Mouse (Mus musculus) CH12.LX (cell line): ENCODE measurements around the gene Sec11a. TPM values are rescaled to one million over a fixed set of nuclear protein-coding genes. Genes with fewer than 3 reads are reported as not detected.

ENCODE experiments used
- DNase-seq: peaks from one replicate; pipeline ENCODE4 v3.0.0-alpha.2; 2013; ENCODE audit errors: extremely low read depth
- H3K27ac ChIP-seq: 2 replicates; pipeline ENCODE4 v1.5.1; 2012; ENCODE audit warnings: low read depth, mild to moderate bottlenecking, control low read depth, moderate library complexity; ENCODE audit not compliant: insufficient read depth
- H3K27me3 ChIP-seq: replicated peaks from 2 replicates; pipeline ENCODE3; 2012; ENCODE audit warnings: inconsistent platforms
- H3K36me3 ChIP-seq, 2 experiments: replicated peaks in 1 of 2; 2 replicates each; pipeline versions ENCODE3 to v1.6.1; 2012; ENCODE audit warnings: inconsistent platforms in 1 of 2, low read length in 1 of 2, mild to moderate bottlenecking in 1 of 2, mixed read lengths in 1 of 2, moderate library complexity in 1 of 2; ENCODE audit not compliant: control insufficient read depth in 1 of 2, insufficient read depth in 1 of 2
- H3K4me1 ChIP-seq, 2 experiments: 2 replicates each; pipeline ENCODE4 v1.6.1; 2012; ENCODE audit warnings: inconsistent platforms in 1 of 2, moderate library complexity in 1 of 2; ENCODE audit not compliant: insufficient read depth in 2 of 2, control insufficient read depth in 1 of 2
- H3K4me2 ChIP-seq: 2 replicates; pipeline ENCODE4 v1.6.1; 2012; ENCODE audit warnings: low read depth, mild to moderate bottlenecking, control low read depth; ENCODE audit not compliant: poor library complexity, insufficient read depth, severe bottlenecking
- H3K4me3 ChIP-seq, 3 experiments: fragments of 150-350 bp in 1 of 3; sonication (generic) in 1 of 3; replicated peaks in 1 of 3; 2 replicates each; pipeline versions ENCODE3 to v1.5.1; 2011 to 2012; ENCODE audit warnings: low read depth in 2 of 3, low read length in 2 of 3, mild to moderate bottlenecking in 2 of 3, moderate library complexity in 2 of 3, control low read depth in 1 of 3, improper control_type of control experiment in 1 of 3, inconsistent platforms in 1 of 3, mixed read lengths in 1 of 3; ENCODE audit not compliant: poor library complexity in 1 of 3
- H3K79me2 ChIP-seq: replicated peaks from 2 replicates; pipeline ENCODE4 v1.6.1; 2012; ENCODE audit warnings: mild to moderate bottlenecking, moderate library complexity; ENCODE audit not compliant: control insufficient read depth, poor library complexity, insufficient read depth, severe bottlenecking; ENCODE audit errors: extremely low read depth
- H3K9ac ChIP-seq: 2 replicates; pipeline ENCODE4 v1.6.1; 2012; ENCODE audit warnings: low read depth, mild to moderate bottlenecking, control low read depth, moderate library complexity; ENCODE audit not compliant: insufficient read depth
- H3K9me3 ChIP-seq: replicated peaks from 2 replicates; pipeline ENCODE3; 2012; ENCODE audit warnings: low read length, inconsistent platforms, mixed read lengths
- BHLHE40 ChIP-seq: IDR thresholded peaks from 2 replicates; pipeline ENCODE4 v1.6.1; 2011; ENCODE audit warnings: mild to moderate bottlenecking, low read depth, low read length, improper control_type of control experiment
- CHD1 ChIP-seq: IDR thresholded peaks from 2 replicates; pipeline ENCODE4 v1.6.1; 2012; ENCODE audit warnings: low read depth, low read length, improper control_type of control experiment, inconsistent platforms
- CHD2 ChIP-seq: IDR thresholded peaks from 2 replicates; pipeline ENCODE4 v1.6.1; 2011; ENCODE audit warnings: low read length, improper control_type of control experiment
- CTCF ChIP-seq, 2 experiments: IDR thresholded peaks in 1 of 2; conservative IDR thresholded peaks in 1 of 2; 2 replicates each; pipeline ENCODE4 v1.5.1; 2011 to 2012; ENCODE audit warnings: low read depth in 2 of 2, low read length in 2 of 2, improper control_type of control experiment in 1 of 2, inconsistent platforms in 1 of 2, mild to moderate bottlenecking in 1 of 2, moderate library complexity in 1 of 2
- ELF1 ChIP-seq: IDR thresholded peaks from 2 replicates; pipeline ENCODE4 v1.6.1; 2014; ENCODE audit warnings: low read depth, mild to moderate bottlenecking, inconsistent platforms, low read length, improper control_type of control experiment
- ETS1 ChIP-seq: conservative IDR thresholded peaks from 2 replicates; pipeline ENCODE4 v1.6.1; 2012; ENCODE audit warnings: low read depth, mild to moderate bottlenecking, inconsistent platforms, low read length, improper control_type of control experiment, moderate library complexity
- HCFC1 ChIP-seq: IDR thresholded peaks from 2 replicates; pipeline ENCODE4 v1.6.1; 2012; ENCODE audit warnings: low read depth, mild to moderate bottlenecking, inconsistent platforms, low read length, improper control_type of control experiment
- JUN ChIP-seq: IDR thresholded peaks from 2 replicates; pipeline ENCODE4 v1.6.1; 2011; ENCODE audit warnings: low read depth, mild to moderate bottlenecking, low read length, improper control_type of control experiment, moderate library complexity; ENCODE audit not compliant: insufficient read depth
- MAX ChIP-seq: IDR thresholded peaks from 2 replicates; pipeline ENCODE4 v1.6.1; 2011; ENCODE audit warnings: low read length, improper control_type of control experiment
- MEF2A ChIP-seq: IDR thresholded peaks from 2 replicates; pipeline ENCODE4 v1.6.1; 2014; ENCODE audit warnings: low read depth, mild to moderate bottlenecking, inconsistent platforms, low read length, improper control_type of control experiment, borderline replicate concordance
- MXI1 ChIP-seq: IDR thresholded peaks from 2 replicates; pipeline ENCODE4 v1.6.1; 2011; ENCODE audit warnings: mild to moderate bottlenecking, low read depth, low read length, improper control_type of control experiment
- MYC ChIP-seq: IDR thresholded peaks from 2 replicates; pipeline ENCODE4 v1.6.1; 2011; ENCODE audit warnings: low read depth, mild to moderate bottlenecking, improper control_type of control experiment, low read length
- PAX5 ChIP-seq: IDR thresholded peaks from 2 replicates; pipeline ENCODE4 v1.6.1; 2012; ENCODE audit warnings: low read length, inconsistent platforms, mixed read lengths
- POLR2A ChIP-seq: IDR thresholded peaks from 2 replicates; pipeline ENCODE4 v1.6.1; 2011; ENCODE audit warnings: low read depth, mild to moderate bottlenecking, improper control_type of control experiment, low read length
- RAD21 ChIP-seq: IDR thresholded peaks from 2 replicates; pipeline ENCODE4 v1.6.1; 2011; ENCODE audit warnings: low read depth, mild to moderate bottlenecking, low read length, improper control_type of control experiment, moderate library complexity
- SIN3A ChIP-seq: IDR thresholded peaks from 2 replicates; pipeline ENCODE4 v1.6.1; 2012; ENCODE audit warnings: low read length, improper control_type of control experiment, inconsistent platforms
- SMC3 ChIP-seq: IDR thresholded peaks from 2 replicates; pipeline ENCODE4 v1.6.1; 2011; ENCODE audit warnings: low read depth, low read length, improper control_type of control experiment
- TBP ChIP-seq: conservative IDR thresholded peaks from 2 replicates; pipeline ENCODE4 v1.6.1; 2011; ENCODE audit warnings: low read depth, low read length, improper control_type of control experiment
- TCF12 ChIP-seq: IDR thresholded peaks from 2 replicates; pipeline ENCODE4 v1.6.1; 2014; ENCODE audit warnings: low read depth, mild to moderate bottlenecking, inconsistent platforms, low read length, improper control_type of control experiment
- UBTF ChIP-seq: IDR thresholded peaks from 2 replicates; pipeline ENCODE4 v1.6.1; 2012; ENCODE audit warnings: low read depth, mild to moderate bottlenecking, inconsistent platforms, low read length, improper control_type of control experiment, moderate library complexity
- USF1 ChIP-seq: IDR thresholded peaks from 2 replicates; pipeline ENCODE4 v1.6.1; 2014; ENCODE audit warnings: low read depth, mild to moderate bottlenecking, inconsistent platforms, low read length, improper control_type of control experiment
- ZC3H11A ChIP-seq: IDR thresholded peaks from 2 replicates; pipeline ENCODE4 v1.6.1; 2012; ENCODE audit warnings: low read depth, mild to moderate bottlenecking, inconsistent platforms, low read length, improper control_type of control experiment
- ZKSCAN1 ChIP-seq: IDR thresholded peaks from 2 replicates; pipeline ENCODE4 v1.6.1; 2012; ENCODE audit warnings: low read depth, inconsistent platforms, low read length, improper control_type of control experiment, borderline replicate concordance
- ZNF384 ChIP-seq: IDR thresholded peaks from 2 replicates; pipeline ENCODE4 v1.6.1; 2012; ENCODE audit warnings: low read depth, low read length, improper control_type of control experiment, inconsistent platforms
- dilution Hi-C: fragments of 300-500 bp; cut with MboI; formaldehyde crosslinking; loops from 2 replicates; pipeline ENCODE4 v1.14.3; 2020; ENCODE audit warnings: low sequenced_read_pairs; ENCODE audit not compliant: extremely low pct_unique_long_range_greater_than_20kb, extremely low pct_ligation_motif_present
- in situ Hi-C: fragments of 300-500 bp; cut with MboI; formaldehyde crosslinking; loops from 3 replicates; pipeline ENCODE4 v1.14.3; 2019; ENCODE audit warnings: low sequenced_read_pairs, low pct_ligation_motif_present, low pct_unique_long_range_greater_than_20kb, mixed read lengths
- polyA plus RNA-seq: library from polyadenylated mRNA; unstranded; fragments of >175 nt; gene quantifications from 2 replicates; pipeline ENCODE4 v1.2.1, GENCODE M21; 2012; ENCODE audit warnings: low read depth; ENCODE audit not compliant: insufficient read length
- total RNA-seq, 2 experiments: library from RNA; depleted of rRNA; stranded (reverse); fragments of 300-350 nt in 1 of 2; fragments of >200 nt in 1 of 2; gene quantifications; 2 replicates each; pipeline ENCODE4 v1.2.3; 2012 to 2014

The Sec11a gene
- total and polyA plus RNA-seq, 3 experiments: 93.5 to 141 (median 126) TPM

DNA sequence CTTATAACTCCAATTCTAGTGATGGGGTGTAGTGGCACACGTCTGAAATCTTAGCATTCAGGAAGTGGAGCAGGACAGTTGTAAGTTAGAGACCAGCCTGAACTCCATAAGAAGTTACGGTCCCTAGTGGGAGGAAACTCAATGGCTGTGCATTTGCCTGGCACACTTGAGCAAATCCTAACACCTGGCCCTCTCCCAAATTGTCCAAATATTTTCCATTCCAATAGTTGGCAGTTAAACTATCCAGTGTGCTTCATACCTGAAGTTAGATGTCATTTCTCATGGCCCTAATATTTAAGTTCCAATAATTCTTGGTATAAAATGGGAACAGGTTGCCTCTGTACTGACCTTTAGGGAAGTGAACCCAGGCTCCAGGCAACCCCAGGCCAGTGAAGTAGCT lies 78.9 kb downstream of the Sec11a start:
- dilution Hi-C loops (no loop called here), in situ Hi-C loops (no loop called here)
- DNase-seq: no peak
- H3K9ac ChIP-seq: no peak overlapping the region
- no peaks in the 10 kb centered on the region for H3K27me3 ChIP-seq
- no peaks in the 10 kb centered on the region for H3K9me3 ChIP-seq
- TF ChIP-seq HCFC1 (no peak), ZC3H11A (no peak), UBTF (no peak), ELF1 (no peak), ZKSCAN1 (no peak), MEF2A (no peak), CHD1 (no peak), CHD2 (no peak), USF1 (no peak), BHLHE40 (no peak), TBP (no peak), TCF12 (no peak), MXI1 (no peak), ETS1 (no peak), CTCF (conservative IDR thresholded peaks at IDR 0.05 in 1 of 2, IDR thresholded peaks at IDR 0.05 in 1 of 2; ENCODE audit: low read depth in 2 of 2, low read length in 2 of 2) (no peak), ZNF384 (no peak), SIN3A (no peak), PAX5 (no peak)
- H3K4me1 ChIP-seq: peaks cover 0 to 14% of the 10 kb centered on the region in 2 experiments; a peak in 2 of 4 replicates
- H3K27ac ChIP-seq: no peak overlapping the region
- H3K79me2 ChIP-seq: no peaks in the 10 kb centered on the region
- no peak overlapping the region for H3K4me2 ChIP-seq
- H3K36me3 ChIP-seq: peaks cover 0 to 57% of the 10 kb centered on the region in 2 experiments
- no peak overlapping the region for H3K4me3 ChIP-seq

DNA sequence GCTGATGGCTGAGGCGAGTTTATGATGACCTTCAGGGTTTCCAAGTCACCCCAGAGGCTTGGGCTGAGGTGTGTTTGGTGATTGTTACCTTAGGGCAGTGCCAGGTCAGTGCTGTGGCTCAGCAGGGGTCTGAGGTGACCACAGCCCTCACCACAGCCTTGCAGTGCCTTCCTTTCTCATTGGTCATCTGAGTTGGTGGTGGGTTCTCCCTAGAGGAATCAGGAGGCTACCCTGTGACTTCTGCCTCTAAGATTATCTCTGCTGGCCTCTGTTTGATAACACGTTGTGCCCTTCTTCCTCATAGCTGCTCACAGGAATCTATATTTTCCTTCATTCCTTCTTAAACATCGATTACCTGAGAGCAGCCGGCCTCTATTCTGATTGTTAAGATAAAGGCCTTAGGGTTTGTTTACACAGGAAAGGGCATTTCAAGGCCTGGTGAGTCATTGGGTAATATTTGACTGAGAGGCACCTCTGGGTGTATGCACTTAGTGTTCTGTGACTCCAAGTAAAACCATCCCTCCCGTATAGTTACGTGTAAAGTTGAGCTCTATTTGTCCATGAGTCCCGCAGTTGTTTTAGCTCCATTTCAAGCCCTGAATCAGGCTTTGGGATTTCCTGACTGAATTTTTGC lies 80.9 kb downstream of the Sec11a start:
- H3K9ac ChIP-seq: no peak overlapping the region
- no peak overlapping the region for H3K4me3 ChIP-seq
- in situ Hi-C loops: no loop called here
- H3K4me2 ChIP-seq: no peak overlapping the region
- H3K36me3 ChIP-seq: peaks cover 2 to 53% of the 10 kb centered on the region in 2 experiments
- TF ChIP-seq JUN (no peak), SMC3 (no peak), TBP (no peak), ZKSCAN1 (no peak), TCF12 (no peak), ELF1 (no peak), HCFC1 (no peak), CTCF (conservative IDR thresholded peaks at IDR 0.05 in 1 of 2, IDR thresholded peaks at IDR 0.05 in 1 of 2; ENCODE audit: low read depth in 2 of 2, low read length in 2 of 2) (no peak), PAX5 (no peak), RAD21 (no peak), POLR2A (no peak), MAX (no peak), UBTF (no peak), ZC3H11A (no peak), MXI1 (no peak), MYC (no peak), MEF2A (no peak)
- H3K79me2 ChIP-seq: no peaks in the 10 kb centered on the region
- H3K9me3 ChIP-seq: no peaks in the 10 kb centered on the region
- peaks cover 2 to 23% of the 10 kb centered on the region in 2 experiments; a peak in 2 of 4 replicates for H3K4me1 ChIP-seq
- no peaks in the 10 kb centered on the region for H3K27me3 ChIP-seq
- H3K27ac ChIP-seq: no peak overlapping the region
- no peak for DNase-seq
- dilution Hi-C loops: no loop called here
